Mouse (Mus musculus): Measurements from ENCODE around the gene Mpeg1. TPM values are rescaled to one million over a fixed set of nuclear protein-coding genes. Genes with fewer than 3 reads are reported as not detected.
A peak's percentile ranks its signal among the peaks of the same experiment; 100 is the strongest.

Gene Mpeg1
- under 1 TPM in 2 of 3 experiments, not detected in 1; 0.17 to 0.97 TPM for polyA plus RNA-seq (2017; shearing (Covaris generic))

- ATAC-seq, result no peak
Measured at GRCm38 (mm10) chr19:12460282-12461249, at the start of gene Mpeg1. TSS of gene Mpeg1 (plus strand) at chr19:12460779.

GRCm38 (mm10) chr19:12413737-12414136, 46.8 kb upstream of the Mpeg1 start:
- ATAC-seq, result no peak

GRCm38 (mm10) chr19:12417361-12417760, 43.2 kb upstream of the Mpeg1 start, which contains the start of gene Olfr1441:
TSS of gene Olfr1441 (plus strand) at chr19:12417433.
- no peak for ATAC-seq

GRCm38 (mm10) chr19:12418312-12418711, 42.3 kb upstream of the Mpeg1 start:
- no peak for ATAC-seq

- no peak for ATAC-seq
Measured at GRCm38 (mm10) chr19:12420555-12420954, 40.0 kb upstream of the Mpeg1 start.

GRCm38 (mm10) chr19:12421680-12422079, 38.9 kb upstream of the Mpeg1 start:
- no peak for ATAC-seq

GRCm38 (mm10) chr19:12427101-12427500, 33.5 kb upstream of the Mpeg1 start:
- ATAC-seq, result no peak

- no peak for ATAC-seq
Measured at GRCm38 (mm10) chr19:12427605-12428004, 33.0 kb upstream of the Mpeg1 start, which contains the start of gene Pfpl. TSS of gene Pfpl (plus strand) at chr19:12427905.

- ATAC-seq, result peak; percentile 63
Measured at GRCm38 (mm10) chr19:12433033-12433432, 27.5 kb upstream of the Mpeg1 start.

GRCm38 (mm10) chr19:12435011-12435416, 25.6 kb upstream of the Mpeg1 start:
- ATAC-seq, result no peak

GRCm38 (mm10) chr19:12435750-12436524, 24.6 kb upstream of the Mpeg1 start:
- no peak for ATAC-seq

GRCm38 (mm10) chr19:12439581-12439980, 21.0 kb upstream of the Mpeg1 start:
- no peak for ATAC-seq

- no peak for ATAC-seq
Measured at GRCm38 (mm10) chr19:12440103-12440725, 20.4 kb upstream of the Mpeg1 start.

GRCm38 (mm10) chr19:12442560-12442959, 18.0 kb upstream of the Mpeg1 start:
- no peak for ATAC-seq

GRCm38 (mm10) chr19:12445014-12445413, 15.6 kb upstream of the Mpeg1 start:
- no peak for ATAC-seq

GRCm38 (mm10) chr19:12457401-12458066, 3.0 kb upstream of the Mpeg1 start:
- no peak for ATAC-seq

- ATAC-seq, result no peak
Measured at GRCm38 (mm10) chr19:12459516-12459915, 1.1 kb upstream of the Mpeg1 start.

- no peak for ATAC-seq
Measured at GRCm38 (mm10) chr19:12462851-12463721, 2.5 kb downstream of the Mpeg1 start.

- ATAC-seq, result no peak
Measured at GRCm38 (mm10) chr19:12463722-12464035, 3.1 kb downstream of the Mpeg1 start.

- no peak for ATAC-seq
Measured at GRCm38 (mm10) chr19:12464127-12464526, 3.5 kb downstream of the Mpeg1 start.

GRCm38 (mm10) chr19:12464674-12465073, 4.1 kb downstream of the Mpeg1 start:
- no peak for ATAC-seq
